Mouse (Mus musculus) hematopoietic stem cell, adult 5-6 weeks (primary cell): ENCODE data around the gene Prkaa1. TPM values are rescaled to one million over a fixed set of nuclear protein-coding genes. Genes with fewer than 3 reads are reported as not detected.
A peak's percentile ranks its signal among the peaks of the same experiment; 100 is the strongest.
"Not testable (repeated sequence)": the region's sequence is repeated elsewhere in the genome, so short reads cannot be mapped to it uniquely, and the experiment has no call there.

Source experiments
- ATAC-seq, 2 experiments: fragments of 125-278 bp in 1 of 2; replicated peaks in 1 of 2; 2 replicates each; pipeline ENCODE4 v1.8.0; 2016 to 2017; ENCODE audit warnings: inconsistent platforms in 2 of 2, mild to moderate bottlenecking in 2 of 2, moderate number of reproducible peaks in 2 of 2, low read depth in 1 of 2, moderate TSS enrichment in 1 of 2; ENCODE audit not compliant: low FRiP score in 2 of 2, poor library complexity in 2 of 2, severe bottlenecking in 2 of 2, insufficient read depth in 1 of 2, low TSS enrichment in 1 of 2
- total RNA-seq: library from RNA; stranded (forward); fragments of 172-1452, 232-1000 nt; gene quantifications from 2 replicates; pipeline ENCODE4 v1.2.3, GENCODE M21; 2017

Prkaa1 gene
- total RNA-seq, 1 experiment from 2014 or later, result 38.5 TPM

DNA sequence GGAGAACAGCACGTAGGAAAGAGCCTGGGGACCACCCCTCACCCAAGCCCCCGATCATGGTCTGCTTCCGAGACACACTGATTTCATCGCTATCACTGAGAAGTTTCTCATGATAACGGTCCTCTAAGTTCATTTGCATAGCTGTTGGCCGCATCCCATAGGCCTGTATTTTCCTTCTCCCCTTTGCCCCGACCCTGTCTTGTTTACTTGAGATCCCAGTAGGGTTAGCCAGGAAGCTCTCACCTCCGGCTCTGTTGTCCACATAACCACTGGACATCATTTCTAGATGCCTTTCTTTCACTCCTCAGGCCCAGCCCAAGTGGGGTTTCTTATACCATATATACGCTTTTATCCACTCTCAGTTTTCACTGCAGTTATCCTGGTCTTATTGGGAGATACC lies 51.3 kb downstream of the Prkaa1 start:
- no peak for ATAC-seq

DNA sequence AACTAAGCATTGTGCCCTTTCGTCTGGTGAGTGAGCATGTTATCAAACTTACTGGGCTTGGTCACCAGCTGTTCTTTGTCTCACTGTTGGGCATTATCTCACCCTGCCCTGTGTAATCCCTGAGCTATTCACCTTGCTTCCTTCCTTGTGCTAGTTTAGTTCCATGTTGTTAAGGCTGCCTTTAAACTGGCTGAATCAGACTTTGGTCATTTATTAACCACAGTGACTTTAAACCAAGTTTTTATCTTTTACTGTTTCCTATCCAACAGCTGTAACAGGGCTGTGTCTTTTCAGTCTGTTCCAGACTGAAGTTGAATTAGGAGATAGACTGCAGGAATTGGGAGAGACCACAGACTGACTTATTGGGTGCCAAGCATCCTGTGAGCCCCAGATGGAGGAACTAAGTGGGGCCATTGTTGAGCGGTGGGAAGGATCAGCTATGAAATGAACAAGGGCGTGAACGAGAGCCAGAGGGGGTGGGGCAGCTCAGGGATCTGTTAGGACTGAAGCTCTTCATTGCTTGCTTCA lies 52.4 kb downstream of the Prkaa1 start:
- ATAC-seq, result peak; percentile 55 to 63

DNA sequence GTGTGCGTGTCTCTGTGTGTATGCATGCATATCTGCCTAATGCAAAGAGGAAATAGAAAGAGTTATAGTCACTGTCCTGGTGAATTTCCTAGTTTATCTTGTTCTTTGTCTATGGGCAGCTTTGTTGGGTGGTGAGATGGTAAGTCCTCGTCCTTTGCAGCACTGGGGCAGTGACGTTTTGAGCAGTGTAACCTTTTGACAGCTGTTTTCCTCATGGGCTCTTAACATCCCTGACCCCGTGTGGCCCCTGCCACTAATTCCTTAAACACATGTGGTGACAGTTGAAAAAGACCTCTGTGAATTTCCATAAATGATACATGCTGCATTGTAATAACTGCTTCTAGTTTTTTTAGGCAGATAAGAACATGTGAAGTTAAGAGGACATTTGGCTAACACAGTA lies 53.0 kb downstream of the Prkaa1 start:
- no peak for ATAC-seq

DNA sequence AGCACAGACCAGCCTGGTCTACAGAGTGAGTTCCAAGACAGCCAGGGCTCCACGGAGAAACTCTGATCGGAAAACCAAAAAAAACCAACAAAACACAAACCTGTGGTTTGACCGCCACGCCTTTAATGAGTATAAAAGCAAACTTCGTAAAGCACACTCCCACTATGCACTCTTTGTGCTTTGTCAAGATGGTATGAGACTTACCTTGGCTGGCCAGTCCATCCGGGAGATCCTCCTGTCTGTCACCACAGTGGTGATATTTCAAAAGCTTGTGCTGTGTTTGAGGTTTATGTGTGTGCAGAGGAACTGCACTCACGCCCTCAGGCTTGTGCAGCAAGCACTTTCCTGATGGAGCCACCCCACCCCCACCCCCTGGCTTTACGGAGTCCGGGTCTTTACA lies 61.6 kb downstream of the Prkaa1 start:
- ATAC-seq, result no peak

DNA sequence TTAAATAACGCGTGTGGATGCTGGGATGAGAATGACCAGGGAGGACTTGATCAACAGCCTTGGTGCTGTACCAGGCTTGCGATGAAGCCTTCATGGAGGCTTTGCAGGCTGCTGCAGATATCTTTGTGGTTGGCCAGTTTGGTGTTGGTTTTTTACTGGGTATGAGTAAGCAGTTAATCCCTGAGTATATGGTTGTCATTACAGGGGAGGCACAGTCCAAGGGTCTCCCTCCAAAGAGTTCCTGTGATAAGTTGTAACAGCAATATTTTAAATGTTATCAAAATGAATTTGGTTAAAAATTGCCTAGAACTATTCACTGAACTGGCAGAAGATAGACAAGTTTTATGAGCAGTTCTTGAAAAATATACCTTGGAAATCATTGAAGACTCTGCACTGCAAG lies 65.5 kb downstream of the Prkaa1 start:
- no peak for ATAC-seq

DNA sequence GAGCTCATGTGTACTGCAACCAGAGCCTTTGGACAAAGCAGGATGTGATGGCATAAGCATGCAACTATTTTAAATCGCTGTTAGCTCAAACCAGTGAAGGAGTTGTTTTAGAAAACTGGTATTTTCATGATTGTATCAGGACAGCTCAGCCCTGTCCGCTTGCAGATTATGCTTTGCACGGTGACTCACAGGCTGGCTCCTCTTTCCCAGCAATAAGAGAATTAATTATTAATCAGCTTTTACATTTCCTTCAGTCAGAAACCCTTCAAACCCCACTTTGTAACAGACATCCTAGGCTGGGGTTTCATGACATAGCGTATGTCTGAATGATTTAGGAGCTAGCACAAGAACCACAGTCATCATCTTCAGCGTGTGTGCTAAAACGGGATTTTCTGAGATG lies 76.8 kb downstream of the Prkaa1 start:
- no peak for ATAC-seq

DNA sequence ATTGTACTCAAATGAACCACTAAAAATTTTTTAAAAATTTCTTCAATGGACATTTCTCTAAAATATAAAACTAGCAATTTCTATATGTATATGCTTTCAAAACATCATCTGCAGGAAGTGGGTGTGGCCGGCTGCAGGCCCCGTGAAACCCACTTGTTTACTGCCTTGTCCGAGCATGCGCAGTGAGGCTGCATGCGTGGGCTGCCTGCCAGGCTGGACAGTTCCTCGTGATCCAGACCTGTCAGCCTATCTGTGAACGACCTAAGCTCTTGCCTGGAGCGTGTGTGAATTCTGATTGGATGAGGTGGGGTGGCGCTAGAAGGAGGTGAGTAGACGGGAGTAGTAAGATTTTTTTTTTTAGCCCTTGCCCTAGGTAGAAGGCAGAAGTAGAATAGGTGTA lies 87.1 kb downstream of the Prkaa1 start:
- ATAC-seq, result not testable (repeated sequence)

Other genes with a start within 250 kb of the Prkaa1 start
- gene Mroh2b, start 245.1 kb upstream of the Prkaa1 start, total RNA-seq, result not detected in 2 replicates
- gene C7, start 80.1 kb upstream of the Prkaa1 start, total RNA-seq, result 0.60 TPM in 1 of 2 replicates, not detected in the other
- 2.1 and 3.6 TPM in 2 replicates for gene Card6, start 35.3 kb upstream of the Prkaa1 start, total RNA-seq
- gene Rpl37, start 27.2 kb upstream of the Prkaa1 start, total RNA-seq, result 1,644 and 2,194 TPM in 2 replicates
- gene Ttc33, start 41.7 kb downstream of the Prkaa1 start, total RNA-seq, result 59.2 and 76.6 TPM in 2 replicates
- gene Ptger4, start 100.3 kb downstream of the Prkaa1 start, total RNA-seq, result 11.6 and 16.0 TPM in 2 replicates